Mouse (Mus musculus) effector memory CD4-positive, alpha-beta T cell, adult 5 months (primary cell): Measurements from ENCODE around the gene Olfr1276. TPM values are rescaled to one million over a fixed set of nuclear protein-coding genes. Genes with fewer than 3 reads are reported as not detected.

Source experiments
- polyA plus RNA-seq: library from polyadenylated mRNA; unstranded; fragments of 100-300 nt; shearing (Covaris generic); gene quantifications from one replicate; pipeline ENCODE4 v1.2.1, GENCODE M21; 2017

Gene Olfr1276
- polyA plus RNA-seq: not detected

GRCm38 (mm10) chr2:111254216-111254615 lies at the start of gene Olfr1276:
Gene Olfr1276 (plus strand): TSS chr2:111254516.

GRCm38 (mm10) chr2:111229502-111229901 lies 24.8 kb upstream of the Olfr1276 start, which contains the start of gene 4930430A15Rik:
Gene 4930430A15Rik (minus strand): TSS chr2:111229602.

GRCm38 (mm10) chr2:111235186-111235585 lies 19.1 kb upstream of the Olfr1276 start, which contains the start of gene Olfr1275:
Gene Olfr1275 (minus strand): TSS chr2:111235286.

GRCm38 (mm10) chr2:111274006-111274405 lies 19.7 kb downstream of the Olfr1276 start, which contains the start of gene Olfr1277:
Gene Olfr1277 (minus strand): TSS chr2:111274106.

GRCm38 (mm10) chr2:111289836-111290235 lies 35.5 kb downstream of the Olfr1276 start, which contains the start of gene Olfr1278:
Gene Olfr1278 (plus strand): TSS chr2:111290136.

GRCm38 (mm10) chr2:111300374-111300773 lies 46.1 kb downstream of the Olfr1276 start, which contains the start of gene Olfr1279:
Gene Olfr1279 (plus strand): TSS chr2:111300635.

Other genes starting within 250 kb of the Olfr1276 start
- not detected for gene Gm13941, start 148.5 kb upstream of the Olfr1276 start, polyA plus RNA-seq
- gene Gm15130, start 101.6 kb upstream of the Olfr1276 start, polyA plus RNA-seq: not detected
- not detected for gene 4930430A15Rik, start 24.9 kb upstream of the Olfr1276 start, polyA plus RNA-seq
- gene Olfr1275, start 19.2 kb upstream of the Olfr1276 start, polyA plus RNA-seq: not detected
- 0.12 TPM for gene Olfr1277, start 19.6 kb downstream of the Olfr1276 start, polyA plus RNA-seq
- gene Olfr1278, start 35.6 kb downstream of the Olfr1276 start, polyA plus RNA-seq: not detected
- not detected for gene Olfr1279, start 46.1 kb downstream of the Olfr1276 start, polyA plus RNA-seq
- not detected for gene Olfr1280, start 59.5 kb downstream of the Olfr1276 start, polyA plus RNA-seq
- not detected for gene Olfr1281, start 72.0 kb downstream of the Olfr1276 start, polyA plus RNA-seq
- gene Olfr1282, start 81.6 kb downstream of the Olfr1276 start, polyA plus RNA-seq: not detected
- gene Olfr1283, start 112.3 kb downstream of the Olfr1276 start, polyA plus RNA-seq: not detected
- gene Olfr1284, start 121.0 kb downstream of the Olfr1276 start, polyA plus RNA-seq: 0.34 TPM
- gene Olfr1286, start 168.6 kb downstream of the Olfr1276 start, polyA plus RNA-seq: not detected
- not detected for gene Olfr1287, start 194.6 kb downstream of the Olfr1276 start, polyA plus RNA-seq
- not detected for gene Olfr1288, start 219.6 kb downstream of the Olfr1276 start, polyA plus RNA-seq
- gene Olfr1289, start 226.3 kb downstream of the Olfr1276 start, polyA plus RNA-seq: not detected
- not detected for gene Olfr1290, start 239.3 kb downstream of the Olfr1276 start, polyA plus RNA-seq
- gene Olfr1291-ps1, start 242.7 kb downstream of the Olfr1276 start, polyA plus RNA-seq: 0.10 TPM